Mouse (Mus musculus): ENCODE results near the gene Ugt1a5. TPM values are rescaled to one million over a fixed set of nuclear protein-coding genes. Genes with fewer than 3 reads are reported as not detected.
"Not testable (repeated sequence)": the region's sequence is repeated elsewhere in the genome, so short reads cannot be mapped to it uniquely, and the experiment has no call there.

Gene Ugt1a5
- polyA plus RNA-seq (2016; fragmentation: Nextera tagmentation; extraction: Ambion mirVana): not detected in 2 replicates

DNA sequence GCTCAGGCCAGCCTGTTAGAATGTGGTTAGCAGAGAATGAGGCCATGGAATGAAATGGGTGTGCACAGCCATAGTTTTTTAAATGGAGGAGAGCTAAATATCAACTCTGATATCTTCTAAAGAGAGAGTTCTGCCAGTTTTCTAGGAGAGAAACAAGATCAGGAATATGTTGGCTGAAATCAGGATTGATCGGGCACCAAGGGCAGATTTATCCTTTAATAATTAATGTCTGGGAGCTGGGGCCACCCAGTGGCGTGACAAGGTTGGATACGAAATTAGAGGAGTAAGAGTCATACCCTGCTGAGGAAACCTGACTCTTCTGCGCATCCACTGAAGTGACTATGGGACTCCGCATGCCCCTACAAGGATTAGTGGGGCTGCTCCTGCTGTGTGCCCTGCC is at the start of gene Ugt1a5:
Gene Ugt1a5 (plus strand): TSS at position 302 of the 400 bp plus-strand sequence.
- ATAC-seq (ENCODE audit: insufficient number of reproducible peaks, low FRiP score): no peak
- WGBS: 72% methylated on average over 5 of the region's 5 CpGs

GRCm38 (mm10) chr1:88120550-88120949 is 45.3 kb upstream of the Ugt1a5 start:
- not testable (repeated sequence) for H3K4me1 ChIP-seq (replicated peaks); H3K9me3 ChIP-seq (replicated peaks); H3K4me2 ChIP-seq; ATAC-seq (ENCODE audit: insufficient number of reproducible peaks, low FRiP score); H3K36me3 ChIP-seq; H3K27me3 ChIP-seq (replicated peaks); H3K4me3 ChIP-seq; H3K9ac ChIP-seq; H3K27ac ChIP-seq (ENCODE audit: poor library complexity, severe bottlenecking)
- WGBS: 10% methylated on average over 4 of the region's 4 CpGs

More for the DNA sequence above, at the start of gene Ugt1a5:
- Histone ChIP-seq H3K4me3 (no peak within 1 kb of the TSS), H3K27me3 (replicated peaks) (no peaks in the 10 kb centered on the region), H3K4me2 (no peak within 1 kb of the TSS), H3K9ac (no peak within 1 kb of the TSS), H3K4me1 (replicated peaks) (no peaks in the 10 kb centered on the region), H3K27ac (ENCODE audit: poor library complexity, severe bottlenecking) (no peak within 1 kb of the TSS), H3K9me3 (replicated peaks) (0 out of 2 replicates have a peak, but pooled peaks cover 3% of the 10 kb centered on the region), H3K36me3 (no peaks in the 10 kb centered on the region)

- not testable (repeated sequence) for H3K9ac ChIP-seq; H3K4me3 ChIP-seq; H3K36me3 ChIP-seq; H3K27ac ChIP-seq (ENCODE audit: poor library complexity, severe bottlenecking); H3K4me2 ChIP-seq; ATAC-seq (ENCODE audit: insufficient number of reproducible peaks, low FRiP score); H3K9me3 ChIP-seq (replicated peaks); H3K4me1 ChIP-seq (replicated peaks); H3K27me3 ChIP-seq (replicated peaks)
- no CpG with 5 or more reads among the region's 1 CpGs for WGBS
Measured at GRCm38 (mm10) chr1:88121521-88121920, 44.3 kb upstream of the Ugt1a5 start.

DNA sequence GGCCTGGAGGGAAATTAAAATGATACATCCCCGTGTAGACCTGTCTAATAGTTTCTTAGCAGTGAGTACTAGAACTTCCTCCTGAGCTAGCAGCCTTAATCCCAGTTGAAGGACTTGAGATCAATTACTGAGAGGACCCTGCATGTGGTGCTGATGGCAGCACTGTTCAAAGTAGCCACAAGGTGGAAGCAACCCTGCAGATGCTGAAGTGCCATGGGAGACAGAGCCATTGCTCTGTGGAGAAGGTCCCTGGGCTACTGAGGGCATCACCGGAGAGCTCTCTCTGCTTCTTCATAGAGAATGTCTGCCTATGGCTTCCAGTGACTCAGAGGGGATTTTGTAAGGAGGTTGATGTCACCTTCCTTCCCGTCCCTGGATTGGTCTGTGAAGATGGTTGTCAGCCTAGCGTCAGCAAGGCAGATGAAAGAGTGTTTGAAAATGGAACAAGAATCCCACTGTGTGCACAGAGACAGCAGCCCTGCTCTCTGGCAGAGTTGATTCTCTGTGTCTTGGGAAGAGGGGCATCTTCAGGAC is 39.9 kb upstream of the Ugt1a5 start:
- H3K4me2 ChIP-seq; H3K9ac ChIP-seq; H3K4me3 ChIP-seq; H3K9me3 ChIP-seq (replicated peaks); H3K4me1 ChIP-seq (replicated peaks); ATAC-seq (ENCODE audit: insufficient number of reproducible peaks, low FRiP score); H3K27me3 ChIP-seq (replicated peaks); H3K27ac ChIP-seq (ENCODE audit: poor library complexity, severe bottlenecking); H3K36me3 ChIP-seq: not testable (repeated sequence)
- WGBS: 58% methylated on average over 4 of the region's 4 CpGs

DNA sequence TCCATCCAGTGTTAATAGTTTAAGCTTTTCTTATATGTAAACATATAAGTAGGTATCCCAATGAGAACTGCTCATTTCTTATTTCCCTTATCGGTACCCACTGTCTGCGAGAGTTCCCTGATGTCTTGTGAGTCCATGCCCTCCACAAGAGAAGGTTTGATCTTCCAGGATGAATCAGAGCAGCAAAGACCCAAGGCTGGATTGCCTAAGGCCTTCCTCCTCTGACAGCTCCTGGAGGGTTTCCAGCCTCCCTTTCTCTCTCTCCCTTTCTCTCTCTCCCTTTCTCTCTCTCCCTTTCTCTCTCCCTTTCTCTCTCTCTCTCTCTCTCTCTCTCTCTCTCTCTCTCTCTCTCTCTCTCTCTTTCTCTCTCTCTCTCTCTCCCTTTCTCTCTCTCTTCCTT is 36.7 kb upstream of the Ugt1a5 start:
- H3K36me3 ChIP-seq; H3K4me2 ChIP-seq; H3K9ac ChIP-seq; H3K4me3 ChIP-seq; H3K9me3 ChIP-seq (replicated peaks); ATAC-seq (ENCODE audit: insufficient number of reproducible peaks, low FRiP score); H3K4me1 ChIP-seq (replicated peaks); H3K27me3 ChIP-seq (replicated peaks); H3K27ac ChIP-seq (ENCODE audit: poor library complexity, severe bottlenecking): not testable (repeated sequence)
- WGBS: 72% methylated on average over 2 of the region's 2 CpGs

- not testable (repeated sequence) for H3K36me3 ChIP-seq; H3K4me2 ChIP-seq; H3K27me3 ChIP-seq (replicated peaks); H3K4me3 ChIP-seq; H3K9me3 ChIP-seq (replicated peaks); H3K4me1 ChIP-seq (replicated peaks); ATAC-seq (ENCODE audit: insufficient number of reproducible peaks, low FRiP score); H3K9ac ChIP-seq; H3K27ac ChIP-seq (ENCODE audit: poor library complexity, severe bottlenecking)
- 82% methylated on average over 1 of the region's 1 CpGs for WGBS
Measured at GRCm38 (mm10) chr1:88130223-88130622, 35.6 kb upstream of the Ugt1a5 start.

DNA sequence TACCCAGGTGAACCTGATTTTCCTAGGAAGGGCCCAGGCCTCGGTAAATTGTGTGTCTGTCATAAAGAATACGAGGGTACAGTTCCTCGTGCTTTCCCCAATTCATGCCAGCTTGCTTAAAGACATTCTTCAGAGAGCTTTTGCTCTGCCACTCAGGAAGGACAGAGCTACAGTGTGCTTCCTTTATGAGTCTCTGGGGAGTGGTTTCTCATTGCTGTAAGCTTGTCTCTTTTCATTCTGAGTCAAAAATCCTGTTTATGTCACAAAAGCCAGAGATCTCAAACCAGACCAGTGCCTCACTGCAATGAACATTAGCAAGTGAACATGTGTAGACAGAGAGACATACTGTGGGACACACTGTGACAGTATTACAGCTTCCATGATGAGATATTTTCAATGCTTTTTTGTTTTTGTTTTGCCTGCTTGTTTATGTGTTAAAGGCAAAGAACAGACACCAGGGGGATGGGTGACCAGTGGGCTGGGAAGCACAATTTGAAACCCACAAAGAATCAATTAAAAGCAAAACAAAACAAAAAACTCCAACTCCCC is 31.8 kb upstream of the Ugt1a5 start:
- no peak for ATAC-seq (ENCODE audit: insufficient number of reproducible peaks, low FRiP score)
- no peak overlapping the region for H3K27ac ChIP-seq (ENCODE audit: poor library complexity, severe bottlenecking)
- no peak overlapping the region for H3K4me2 ChIP-seq

GRCm38 (mm10) chr1:88134457-88135011 is 31.3 kb upstream of the Ugt1a5 start, which contains the start of gene Ugt1a6a:
Gene Ugt1a6a, plus strand, starts transcription at chr1:88134809.
- not testable (repeated sequence) for H3K4me3 ChIP-seq; H3K36me3 ChIP-seq; H3K9me3 ChIP-seq (replicated peaks); H3K4me1 ChIP-seq (replicated peaks); H3K4me2 ChIP-seq; H3K9ac ChIP-seq; ATAC-seq (ENCODE audit: insufficient number of reproducible peaks, low FRiP score); H3K27me3 ChIP-seq (replicated peaks); H3K27ac ChIP-seq (ENCODE audit: poor library complexity, severe bottlenecking)
- WGBS: 52% methylated on average over 5 of the region's 5 CpGs

More for the DNA sequence above, 31.8 kb upstream of the Ugt1a5 start:
- Histone ChIP-seq H3K4me1 (replicated peaks) (peaks cover 3% of the 10 kb centered on the region; the same call in 1 of the 2 replicates), H3K27me3 (replicated peaks) (no peaks in the 10 kb centered on the region), H3K4me3 (no peak overlapping the region), H3K36me3 (no peaks in the 10 kb centered on the region), H3K9ac (no peak overlapping the region), H3K9me3 (replicated peaks) (no peaks in the 10 kb centered on the region)
- 61% methylated on average over 3 of the region's 3 CpGs for WGBS

- H3K27ac ChIP-seq (ENCODE audit: poor library complexity, severe bottlenecking); H3K9ac ChIP-seq; H3K27me3 ChIP-seq (replicated peaks); H3K36me3 ChIP-seq; H3K4me2 ChIP-seq; H3K9me3 ChIP-seq (replicated peaks); H3K4me1 ChIP-seq (replicated peaks); H3K4me3 ChIP-seq; ATAC-seq (ENCODE audit: insufficient number of reproducible peaks, low FRiP score): not testable (repeated sequence)
- WGBS: 86% methylated on average over 5 of the region's 6 CpGs
Measured at GRCm38 (mm10) chr1:88135229-88135904, 30.4 kb upstream of the Ugt1a5 start.

GRCm38 (mm10) chr1:88136646-88137045 is 29.2 kb upstream of the Ugt1a5 start:
- 72% methylated on average over 2 of the region's 2 CpGs for WGBS
- Histone ChIP-seq H3K27me3 (replicated peaks) (no peaks in the 10 kb centered on the region), H3K4me1 (replicated peaks) (peaks cover 3% of the 10 kb centered on the region; the same call in 1 of the 2 replicates), H3K36me3 (no peaks in the 10 kb centered on the region), H3K9ac (no peak overlapping the region), H3K27ac (ENCODE audit: poor library complexity, severe bottlenecking) (no peak overlapping the region), H3K9me3 (replicated peaks) (no peaks in the 10 kb centered on the region), H3K4me2 (no peak overlapping the region), H3K4me3 (no peak overlapping the region)
- no peak for ATAC-seq (ENCODE audit: insufficient number of reproducible peaks, low FRiP score)

DNA sequence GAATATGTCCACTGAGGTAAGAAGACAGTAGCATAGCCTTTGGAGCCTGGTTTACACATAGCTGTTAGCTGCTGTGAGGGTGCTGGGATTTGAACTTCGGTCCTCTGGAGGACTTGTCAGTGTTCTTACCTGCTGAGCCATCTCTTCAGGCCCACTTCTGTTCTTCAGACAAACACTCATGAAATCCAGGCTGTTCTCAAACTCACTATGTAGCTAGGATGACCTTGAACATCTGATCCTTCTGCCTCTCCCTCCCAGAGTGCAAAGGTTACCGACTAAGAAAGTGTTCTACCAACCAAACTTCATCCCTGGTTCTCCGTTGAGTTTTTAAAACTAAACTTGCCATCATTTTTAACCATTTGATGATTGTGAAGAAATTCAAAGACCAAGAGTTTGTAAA is 28.5 kb upstream of the Ugt1a5 start:
- 86% methylated on average over 3 of the region's 3 CpGs for WGBS
- ATAC-seq (ENCODE audit: insufficient number of reproducible peaks, low FRiP score): no peak
- Histone ChIP-seq H3K36me3 (no peaks in the 10 kb centered on the region), H3K27me3 (replicated peaks) (no peaks in the 10 kb centered on the region), H3K4me1 (replicated peaks) (peaks cover 3% of the 10 kb centered on the region; the same call in 1 of the 2 replicates), H3K4me2 (no peak overlapping the region), H3K9ac (no peak overlapping the region), H3K9me3 (replicated peaks) (no peaks in the 10 kb centered on the region), H3K27ac (ENCODE audit: poor library complexity, severe bottlenecking) (no peak overlapping the region), H3K4me3 (no peak overlapping the region)

Data from heart, embryonic 12.5 days (tissue).